Mouse (Mus musculus): ENCODE results near the gene Ran. TPM values are rescaled to one million over a fixed set of nuclear protein-coding genes. Genes with fewer than 3 reads are reported as not detected.

The Ran gene
- total RNA-seq, 2 experiments from 2014 or later, result 152 to 343 TPM

DNA sequence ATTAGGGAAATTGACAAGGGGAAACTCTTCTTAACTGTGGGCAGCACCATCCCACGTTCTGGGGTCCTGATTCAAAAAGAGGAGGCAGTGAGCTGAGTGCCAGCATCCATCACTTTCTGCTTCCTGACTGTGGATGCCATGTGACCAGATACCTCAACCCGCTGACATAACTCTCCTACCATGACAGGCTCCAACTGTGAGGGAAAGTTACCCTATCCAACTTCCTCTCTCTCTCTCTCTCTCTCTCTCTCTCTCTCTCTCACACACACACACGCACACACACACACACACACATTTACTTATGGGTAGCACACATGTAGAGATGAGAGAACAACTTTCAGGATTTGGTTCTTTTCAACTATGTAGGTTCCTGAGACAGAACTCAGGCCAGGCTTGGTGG, 10.3 kb upstream of the Ran start:
- ATAC-seq (replicated peaks; ENCODE audit: low FRiP score, poor library complexity, severe bottlenecking), result no peak

DNA sequence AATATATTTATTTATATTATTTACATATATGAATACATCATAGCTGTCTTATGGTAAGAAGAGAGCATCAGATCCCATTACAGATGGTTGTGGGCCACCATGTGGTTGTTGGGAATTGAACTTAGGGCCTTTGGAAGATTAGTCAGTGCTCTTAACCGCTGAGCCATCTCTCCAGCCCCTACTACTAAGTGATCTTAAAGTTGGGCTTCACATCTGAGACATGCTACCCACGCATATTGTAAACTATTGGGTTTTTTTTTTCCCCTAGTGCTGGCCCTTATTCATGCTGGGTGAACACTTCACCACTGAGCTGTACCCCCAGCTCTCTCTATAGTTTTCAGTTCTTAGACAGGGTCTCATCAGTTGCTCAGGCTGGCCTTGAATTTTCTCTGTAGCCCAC, 8.9 kb upstream of the Ran start:
- no peak for ATAC-seq (replicated peaks; ENCODE audit: low FRiP score, poor library complexity, severe bottlenecking)

- ATAC-seq (replicated peaks; ENCODE audit: low FRiP score, poor library complexity, severe bottlenecking), result no peak
These were observed 4.8 kb upstream of the Ran start for GRCm38 (mm10) chr5:129015020-129015419.

- ATAC-seq (replicated peaks; ENCODE audit: low FRiP score, poor library complexity, severe bottlenecking), result no peak
These were observed 4.3 kb upstream of the Ran start for GRCm38 (mm10) chr5:129015540-129015939.

DNA sequence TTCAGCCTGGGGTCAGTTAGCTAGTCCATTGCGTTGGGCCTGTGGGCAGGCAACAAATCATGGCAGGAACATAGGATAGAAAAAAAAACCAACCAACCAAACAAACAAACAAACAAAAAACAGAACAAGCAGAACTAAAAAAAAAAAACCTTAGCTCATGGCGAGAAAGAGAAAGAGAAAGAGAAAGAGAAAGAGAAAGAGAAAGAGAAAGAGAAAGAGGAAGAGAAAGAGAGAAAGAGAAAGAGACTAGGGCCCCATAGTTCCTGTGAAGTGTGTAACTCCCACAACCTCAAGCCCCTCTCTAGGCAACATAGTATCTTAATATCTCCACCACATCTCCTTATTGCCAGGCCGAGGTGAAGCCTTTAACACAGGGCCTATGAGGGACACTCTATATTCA, 3.5 kb upstream of the Ran start:
- no peak for ATAC-seq (replicated peaks; ENCODE audit: low FRiP score, poor library complexity, severe bottlenecking)

GRCm38 (mm10) chr5:129018782-129019489, 933 bp upstream of the Ran start:
- peak; percentile 17; the same call in 1 of the 2 replicates for ATAC-seq (replicated peaks; ENCODE audit: low FRiP score, poor library complexity, severe bottlenecking)

- peak; percentile 52 for ATAC-seq (replicated peaks; ENCODE audit: low FRiP score, poor library complexity, severe bottlenecking)
These were observed 415 bp downstream of the Ran start for GRCm38 (mm10) chr5:129020300-129020668.

GRCm38 (mm10) chr5:129020731-129021130, 862 bp downstream of the Ran start:
- ATAC-seq (replicated peaks; ENCODE audit: low FRiP score, poor library complexity, severe bottlenecking), result no peak

DNA sequence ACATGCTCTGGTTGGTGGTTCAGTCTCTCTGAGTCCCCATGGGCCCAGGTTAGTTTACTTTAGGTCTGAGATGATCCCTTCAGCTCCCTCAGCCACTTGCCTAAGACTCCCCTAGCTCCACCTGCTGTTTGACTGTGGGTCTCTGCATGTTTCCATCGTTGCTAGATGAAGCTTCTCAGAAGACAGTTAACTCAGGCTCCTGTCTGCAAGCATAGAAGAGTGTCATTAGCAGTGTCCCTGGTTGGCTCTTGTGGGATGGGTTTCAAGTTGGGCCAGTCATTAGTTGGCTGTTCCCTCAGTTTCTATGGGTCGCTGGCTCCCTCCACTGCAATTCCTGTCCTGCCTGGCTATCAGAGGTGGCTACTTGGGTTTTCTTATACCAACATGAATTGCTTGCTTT, 5.2 kb downstream of the Ran start:
- no peak for ATAC-seq (replicated peaks; ENCODE audit: low FRiP score, poor library complexity, severe bottlenecking)

DNA sequence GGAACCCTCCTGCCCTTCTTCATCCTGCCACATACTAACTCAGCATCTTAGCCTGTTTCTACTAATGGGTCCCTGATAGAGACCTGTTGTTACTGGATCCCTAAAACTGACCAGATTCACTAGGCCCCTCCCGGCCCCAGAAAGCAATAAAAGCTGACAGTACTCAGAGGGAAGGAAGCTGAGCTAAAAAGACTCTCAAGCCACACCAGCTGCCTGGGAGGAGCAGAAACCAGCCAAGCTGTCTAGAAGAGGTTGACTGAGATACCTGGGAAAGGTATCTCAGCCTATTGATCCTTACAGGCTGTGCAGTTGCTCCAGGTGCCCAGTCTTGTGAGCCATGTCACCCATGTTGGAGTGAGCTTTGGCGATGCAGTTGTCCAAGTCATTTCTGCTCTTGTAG, 5.9 kb downstream of the Ran start:
- ATAC-seq (replicated peaks; ENCODE audit: low FRiP score, poor library complexity, severe bottlenecking), result no peak

DNA sequence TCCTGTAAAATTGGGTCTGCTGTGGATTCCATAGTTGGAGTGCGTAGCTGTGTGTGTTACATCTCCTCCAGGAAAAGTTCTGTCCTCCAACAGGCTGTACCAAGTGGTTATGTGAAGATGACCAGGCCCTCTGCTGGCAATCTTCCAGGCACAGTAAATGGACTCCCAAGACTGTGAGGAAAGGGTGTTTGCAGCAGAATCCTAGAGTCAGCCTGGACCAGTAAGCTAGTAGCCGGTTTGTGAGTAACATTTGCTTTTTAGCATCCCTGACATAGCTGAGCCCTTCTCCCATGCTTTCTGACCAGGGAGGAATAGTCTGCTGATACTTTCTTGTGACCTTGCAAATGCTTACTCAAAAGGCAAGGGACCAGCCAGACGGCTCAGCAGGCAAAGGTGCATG, 6.3 kb downstream of the Ran start:
- no peak for ATAC-seq (replicated peaks; ENCODE audit: low FRiP score, poor library complexity, severe bottlenecking)

GRCm38 (mm10) chr5:129026637-129027036, 6.8 kb downstream of the Ran start:
- no peak for ATAC-seq (replicated peaks; ENCODE audit: low FRiP score, poor library complexity, severe bottlenecking)

- no peak for ATAC-seq (replicated peaks; ENCODE audit: low FRiP score, poor library complexity, severe bottlenecking)
These were observed 9.4 kb downstream of the Ran start for GRCm38 (mm10) chr5:129029131-129029723.

GRCm38 (mm10) chr5:129036678-129037077, 16.8 kb downstream of the Ran start:
- ATAC-seq (replicated peaks; ENCODE audit: low FRiP score, poor library complexity, severe bottlenecking), result no peak

DNA sequence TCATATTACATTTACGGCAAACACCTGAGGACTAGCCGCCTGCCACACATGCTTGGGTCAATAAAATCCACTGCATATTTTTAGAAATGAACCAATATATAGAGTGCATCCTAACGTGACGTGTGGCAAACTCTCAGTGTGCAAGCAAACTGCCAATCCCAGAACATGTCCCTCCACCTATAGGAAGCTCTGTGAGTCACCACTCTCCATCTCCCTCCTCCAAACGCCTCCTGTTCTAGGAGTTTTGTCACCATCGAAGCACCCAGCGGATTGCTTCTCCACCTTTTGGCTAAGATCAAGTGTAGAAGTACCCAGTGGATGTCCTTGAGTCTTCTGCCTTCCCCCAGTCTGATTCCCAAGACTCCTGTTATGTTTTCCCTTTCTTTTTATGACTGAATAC, 17.9 kb downstream of the Ran start:
- ATAC-seq (replicated peaks; ENCODE audit: low FRiP score, poor library complexity, severe bottlenecking), result no peak

- ATAC-seq (replicated peaks; ENCODE audit: low FRiP score, poor library complexity, severe bottlenecking), result no peak
These were observed 26.0 kb downstream of the Ran start for GRCm38 (mm10) chr5:129045641-129046580.

DNA sequence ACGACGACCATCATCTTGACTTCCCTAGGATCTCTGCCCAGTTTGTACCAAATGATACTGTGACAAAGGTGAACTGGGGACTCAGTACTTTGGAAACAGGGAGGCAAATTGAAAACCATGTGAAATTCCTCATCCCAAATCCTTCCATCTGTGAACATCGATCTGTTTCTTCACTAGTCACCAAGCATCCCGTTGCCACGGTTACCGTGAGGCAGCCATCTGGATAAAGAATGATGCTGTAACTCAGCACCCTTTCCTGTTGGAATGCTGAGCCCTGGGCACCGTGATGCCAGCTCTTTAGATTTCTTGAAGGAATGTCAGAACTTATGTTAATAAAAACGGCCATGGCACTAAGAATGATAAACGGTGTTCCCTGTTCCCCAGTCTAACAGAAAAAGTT, 29.5 kb downstream of the Ran start:
- no peak for ATAC-seq (replicated peaks; ENCODE audit: low FRiP score, poor library complexity, severe bottlenecking)

DNA sequence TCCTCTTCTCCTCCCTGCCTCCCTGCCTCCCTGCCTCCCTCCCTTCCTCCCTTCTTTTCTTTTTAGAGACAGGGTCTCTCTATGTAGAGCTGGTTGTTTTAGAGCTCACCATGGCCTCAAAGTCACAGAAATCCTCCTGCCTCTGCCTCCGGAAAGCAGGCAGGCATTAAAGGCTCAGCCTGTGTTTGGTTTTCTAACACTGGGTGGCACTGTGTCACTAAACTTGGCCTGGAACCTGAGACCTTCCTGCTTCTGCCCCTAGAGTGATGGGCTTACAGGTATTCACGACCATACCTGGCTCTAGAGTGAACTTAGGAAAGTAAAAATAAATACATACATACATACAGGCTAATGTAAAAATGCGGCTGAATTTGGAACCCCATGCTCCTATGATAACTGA, 32.0 kb downstream of the Ran start:
- ATAC-seq (replicated peaks; ENCODE audit: low FRiP score, poor library complexity, severe bottlenecking), result no peak

- ATAC-seq (replicated peaks; ENCODE audit: low FRiP score, poor library complexity, severe bottlenecking), result no peak
These were observed 32.9 kb downstream of the Ran start for GRCm38 (mm10) chr5:129052636-129053355.

- no peak for ATAC-seq (replicated peaks; ENCODE audit: low FRiP score, poor library complexity, severe bottlenecking)
These were observed 34.9 kb downstream of the Ran start for GRCm38 (mm10) chr5:129054675-129055284.

All from erythroid progenitor cell, adult 5-6 weeks (primary cell).